Comparison of ENCODE assay signal across 8 mouse cellular contexts in the genomic region with DNA sequence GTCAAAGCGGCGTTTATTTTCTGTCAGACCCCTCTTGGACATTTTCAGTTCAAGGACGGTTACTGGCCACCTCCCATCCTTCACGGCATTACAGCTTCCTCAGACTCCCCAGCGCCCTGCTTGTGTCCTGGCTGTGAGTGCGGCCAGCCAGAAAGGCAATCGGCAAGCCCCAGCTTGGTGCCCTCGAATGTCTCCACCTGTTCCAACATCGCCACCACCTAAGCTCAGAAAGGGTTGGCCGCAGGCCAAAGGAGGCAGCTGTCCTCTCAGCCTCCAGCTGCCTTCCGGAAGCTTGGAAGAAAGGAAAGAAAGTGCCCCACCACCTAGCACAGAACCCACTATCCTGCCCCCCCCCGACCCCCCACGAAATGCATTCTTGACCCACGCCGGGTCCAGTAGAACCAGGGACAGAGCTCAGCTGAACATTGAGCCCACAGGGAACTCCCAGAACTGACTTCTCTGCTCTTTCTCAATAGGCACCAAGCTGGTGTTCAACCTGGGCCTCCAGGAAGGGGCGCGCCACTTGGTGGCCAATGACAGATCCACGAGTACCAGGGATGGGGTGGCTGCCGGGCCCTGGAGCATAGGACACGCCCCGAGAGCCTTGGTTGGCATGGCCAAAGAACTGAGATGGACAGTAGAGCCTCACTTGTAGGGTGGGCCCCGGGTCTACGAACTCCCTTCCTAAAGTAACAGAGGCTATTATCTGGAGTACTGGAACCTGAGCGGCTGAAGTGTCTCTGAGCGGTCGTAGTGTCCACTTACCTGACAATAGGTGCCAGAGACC. TPM values are rescaled to one million over a fixed set of nuclear protein-coding genes. Genes with fewer than 3 reads are reported as not detected.
A peak's percentile ranks its signal among the peaks of the same experiment; 100 is the strongest.
DNase-seq lines count a peak whose midpoint lies in the region; ATAC-seq and TF ChIP-seq lines count a peak whose summit lies in the region.

No protein-coding gene starts in this region.

- no peak for DNase-seq in kidney, adult 11 months
- peak; percentile 53 to 59 for DNase-seq in cerebellum, adult 18-20 months
- DNase-seq in forebrain, postnatal 0 days, result peak; percentile 77
- peak; percentile 26 to 56 for DNase-seq in left cerebral cortex, adult 8-10 months (ENCODE audit: low spot score in 2 of 2)
- DNase-seq in neural tube, embryonic 11.5 days (ENCODE audit: low spot score), result peak; percentile 57

- 7% methylated on average over 26 of the region's 26 CpGs for WGBS in kidney, embryonic 16.5 days
- WGBS in forebrain, postnatal 0 days, result 5% methylated on average over 26 of the region's 26 CpGs
- 11% methylated on average over 26 of the region's 26 CpGs for WGBS in neural tube, embryonic 11.5 days

- H3K27ac ChIP-seq in kidney, embryonic 16.5 days (ENCODE audit: low read length), result no peak overlapping the region
- peak overlapping the region; percentile 81 for H3K27ac ChIP-seq in forebrain, postnatal 0 days (ENCODE audit: low read depth, low read length)
- peak overlapping the region; percentile 68 for H3K27ac ChIP-seq in neural tube, embryonic 11.5 days (ENCODE audit: low read depth, low read length)

- H3K9ac ChIP-seq in kidney, embryonic 16.5 days (replicated peaks; ENCODE audit: low read length), result no peak overlapping the region
- H3K9ac ChIP-seq in forebrain, postnatal 0 days, result peak overlapping the region; percentile 87
- peak overlapping the region; percentile 68 for H3K9ac ChIP-seq in neural tube, embryonic 11.5 days (ENCODE audit: low read length)

- H3K4me1 ChIP-seq in kidney, embryonic 16.5 days (ENCODE audit: insufficient read depth, low read length), result peaks cover 14% of the 10 kb centered on the region
- H3K4me1 ChIP-seq in forebrain, postnatal 0 days (ENCODE audit: insufficient read depth), result peaks cover 3% of the 10 kb centered on the region; the same call in 1 of the 2 replicates
- H3K4me1 ChIP-seq in neural tube, embryonic 11.5 days (ENCODE audit: control insufficient read depth, insufficient read depth, low read length), result peaks cover 5% of the 10 kb centered on the region; the same call in 1 of the 2 replicates

- ATAC-seq in kidney, embryonic 16.5 days (ENCODE audit: low FRiP score, low TSS enrichment), result peak; percentile 41
- peak; percentile 73 for ATAC-seq in forebrain, postnatal 0 days
- peak; percentile 61 for ATAC-seq in neural tube, embryonic 11.5 days (ENCODE audit: insufficient read depth, low FRiP score, low TSS enrichment)
- no peak for ATAC-seq in CD4-positive, CD25-positive, alpha-beta regulatory T cell, adult 4 months
- no peak for ATAC-seq in granulocyte monocyte progenitor cell, adult 5-6 weeks (replicated peaks; ENCODE audit: poor library complexity, severe bottlenecking)

- peaks cover 21% of the 10 kb centered on the region for H3K27me3 ChIP-seq in kidney, embryonic 16.5 days (ENCODE audit: insufficient read depth, low read length)
- no peaks in the 10 kb centered on the region for H3K27me3 ChIP-seq in forebrain, postnatal 0 days (ENCODE audit: insufficient read depth, low read length)
- 0 out of 2 replicates have a peak, but pooled peaks cover 2% of the 10 kb centered on the region for H3K27me3 ChIP-seq in neural tube, embryonic 11.5 days (ENCODE audit: control insufficient read depth, insufficient read depth, low read length)

- no peaks in the 10 kb centered on the region for H3K9me3 ChIP-seq in kidney, embryonic 16.5 days (ENCODE audit: low read length)
- no peaks in the 10 kb centered on the region for H3K9me3 ChIP-seq in forebrain, postnatal 0 days (ENCODE audit: low read length)
- no peaks in the 10 kb centered on the region for H3K9me3 ChIP-seq in neural tube, embryonic 11.5 days (ENCODE audit: control insufficient read depth, low read length)

- H3K4me2 ChIP-seq in kidney, embryonic 16.5 days (replicated peaks; ENCODE audit: low read depth, low read length), result peak overlapping the region; percentile 95
- peak overlapping the region; percentile 75 for H3K4me2 ChIP-seq in forebrain, postnatal 0 days (ENCODE audit: low read depth)
- peak overlapping the region; percentile 88 for H3K4me2 ChIP-seq in neural tube, embryonic 11.5 days (ENCODE audit: low read depth)

- TF ChIP-seq CTCF in forebrain, postnatal 0 days (IDR thresholded peaks at IDR 0.05; ENCODE audit: low read depth), result peak; percentile 61

- no peaks in the 10 kb centered on the region for H3K36me3 ChIP-seq in kidney, embryonic 16.5 days (ENCODE audit: insufficient read depth, low read length)
- no peaks in the 10 kb centered on the region for H3K36me3 ChIP-seq in forebrain, postnatal 0 days (ENCODE audit: insufficient read depth)
- no peaks in the 10 kb centered on the region for H3K36me3 ChIP-seq in neural tube, embryonic 11.5 days (ENCODE audit: control insufficient read depth, insufficient read depth, low read length)

- peak overlapping the region; percentile 54 for H3K4me3 ChIP-seq in kidney, embryonic 16.5 days (ENCODE audit: low read length)
- peak overlapping the region; percentile 81 for H3K4me3 ChIP-seq in forebrain, postnatal 0 days (ENCODE audit: low read depth, low read length)
- H3K4me3 ChIP-seq in neural tube, embryonic 11.5 days (ENCODE audit: low read depth, low read length), result peak overlapping the region; percentile 70

RNA-seq across cellular contexts. Expression of a gene that starts 1.1 kb away (rescaled TPM):
- 1.4 and 1.5 TPM in 2 replicates for polyA plus RNA-seq in kidney, embryonic 16.5 days (2015; fragmentation: Nextera tagmentation; extraction: Ambion mirVana)
- total RNA-seq in forebrain, postnatal 0 days (2014; rRNA removed), result 164 and 265 TPM in 2 replicates
- 203 and 295 TPM in 2 replicates for polyA plus RNA-seq in forebrain, postnatal 0 days (2015; fragmentation: Nextera tagmentation; extraction: Ambion mirVana)
- total RNA-seq in left cerebral cortex, adult 8-10 months (2022), result 100 to 1,000 TPM; 129 to 148 (median 141) TPM
- 43.5 and 44.7 TPM in 2 replicates for polyA plus RNA-seq in neural tube, embryonic 11.5 days (2014; fragmentation: Nextera tagmentation; extraction: Ambion mirVana)
- not detected for polyA plus RNA-seq in CD4-positive, CD25-positive, alpha-beta regulatory T cell, adult 4 months (2017; shearing (Covaris generic))
- not detected in 2 replicates for total RNA-seq in granulocyte monocyte progenitor cell, adult 5-6 weeks (2014; fragmentation: Nextera tagmentation)
- not detected in 2 replicates for total RNA-seq in granulocyte monocyte progenitor cell, adult 5-6 weeks (2017)

Comparison
In these comparisons a context has a peak if more than half of its experiments do, and no peak if none do; other contexts are left out.
1. ATAC-seq: peak in kidney, embryonic 16.5 days (single experiment), forebrain, postnatal 0 days (single experiment) and neural tube, embryonic 11.5 days (single experiment); none in CD4-positive, CD25-positive, alpha-beta regulatory T cell, adult 4 months (single experiment) and granulocyte monocyte progenitor cell, adult 5-6 weeks (single experiment).
2. RNA of a gene that starts 1.1 kb away (polyA plus RNA-seq): 203 to 295 TPM in forebrain, postnatal 0 days and 43.5 to 44.7 TPM in neural tube, embryonic 11.5 days; 1.4 to 1.5 TPM in kidney, embryonic 16.5 days and not detected in CD4-positive, CD25-positive, alpha-beta regulatory T cell, adult 4 months; every median in the first group is over 10 times any median in the second.
3. Peak in every context shown above with its lines, with median percentiles within 50 percentile points of each other: H3K4me2 ChIP-seq and H3K4me3 ChIP-seq.